Mouse (Mus musculus): ENCODE results near the gene Lactbl1.

- TF ChIP-seq POLR2A (IDR thresholded peaks at IDR 0.05; ENCODE audit: insufficient read depth, low read depth, low read length), result no peak
- no peak for TF ChIP-seq CTCF (IDR thresholded peaks at IDR 0.05; ENCODE audit: insufficient read depth, low read depth, low read length)
Measured at GRCm38 (mm10) chr4:136679221-136679620, 56.8 kb downstream of the Lactbl1 start.
